Mouse (Mus musculus) embryo, embryonic 11 days (tissue): ENCODE results near the gene Cbx6.
"Not testable (repeated sequence)": the region's sequence is repeated elsewhere in the genome, so short reads cannot be mapped to it uniquely, and the experiment has no call there.

Source experiments
- DNase-seq: peaks from one replicate; pipeline ENCODE4 v3.0.0-alpha.2; 2015

The Cbx6 gene

DNA sequence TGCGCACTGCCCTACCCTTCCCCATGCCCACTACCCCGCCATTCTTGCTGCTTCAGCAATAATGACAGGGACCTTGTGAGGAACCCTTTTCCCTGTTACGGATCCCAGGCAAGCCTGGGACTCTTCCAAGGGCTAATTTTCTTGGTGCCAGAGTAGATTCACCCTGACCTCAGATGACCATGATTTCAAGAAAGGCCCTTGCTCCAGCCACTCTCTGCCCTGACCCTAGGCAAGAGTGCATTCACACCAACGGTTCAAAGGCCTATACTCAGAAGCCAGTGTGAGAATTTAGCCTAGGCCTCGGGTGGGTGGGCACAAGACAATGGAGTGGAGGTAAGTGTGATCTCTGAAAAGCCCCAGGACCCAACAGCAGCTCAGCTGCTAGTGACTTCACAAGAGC lies 5.1 kb downstream of the Cbx6 start:
- DNase-seq = no peak

DNA sequence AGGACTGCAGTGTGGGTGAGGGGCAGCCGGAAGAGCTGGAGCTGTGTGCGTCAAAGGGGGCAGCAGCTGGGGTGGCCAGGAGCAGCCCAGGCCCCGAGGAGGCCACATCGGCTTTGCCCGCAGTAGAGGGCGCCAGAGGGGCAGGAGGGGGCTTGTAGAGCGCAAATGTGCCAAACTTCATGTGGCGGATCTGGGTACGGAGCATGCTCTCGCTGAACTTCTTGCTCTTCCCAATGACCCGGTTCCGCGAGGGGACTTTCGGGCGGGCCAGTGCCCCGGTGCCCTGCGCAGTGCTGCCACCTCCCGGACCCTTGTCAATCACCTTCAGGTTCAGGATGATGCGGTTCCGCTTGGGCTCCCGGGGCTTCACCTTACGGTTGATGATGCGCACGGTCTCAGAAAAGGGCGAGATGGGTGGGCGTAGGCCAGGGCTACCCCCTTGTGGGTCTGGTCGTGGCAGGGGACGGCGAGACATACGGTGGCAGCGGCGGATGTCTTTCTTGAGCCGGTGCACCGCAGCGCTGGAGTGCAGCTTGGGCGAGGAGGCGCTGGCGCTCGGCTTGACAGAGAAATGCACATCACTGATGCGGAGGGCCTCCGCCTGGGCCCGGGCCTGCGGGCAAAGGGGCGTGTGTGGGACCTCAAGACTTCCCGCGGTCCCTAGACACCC lies 6.0 kb downstream of the Cbx6 start:
- DNase-seq = peak; percentile 49

DNA sequence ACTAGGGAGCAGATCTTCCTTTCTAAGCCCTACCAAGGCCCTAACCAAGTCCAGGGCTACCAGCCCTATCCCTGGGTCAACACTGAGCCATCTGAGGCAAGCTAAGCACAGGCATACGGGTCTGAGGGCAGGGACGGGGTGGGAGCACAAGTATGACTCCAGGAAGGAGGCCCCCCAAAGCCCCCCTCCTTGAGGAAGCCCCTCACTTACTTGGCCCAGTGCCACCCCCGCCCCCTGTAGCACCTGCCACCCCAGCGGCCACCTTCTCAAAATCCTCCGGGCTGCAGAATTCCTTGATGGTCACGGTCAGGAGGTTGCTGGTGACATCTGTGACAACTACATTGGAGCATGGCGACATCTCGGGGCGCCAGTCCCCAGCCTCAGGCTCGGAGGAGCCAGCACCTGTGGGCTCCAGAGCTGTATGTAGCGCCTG lies 6.7 kb downstream of the Cbx6 start:
- no peak for DNase-seq

DNA sequence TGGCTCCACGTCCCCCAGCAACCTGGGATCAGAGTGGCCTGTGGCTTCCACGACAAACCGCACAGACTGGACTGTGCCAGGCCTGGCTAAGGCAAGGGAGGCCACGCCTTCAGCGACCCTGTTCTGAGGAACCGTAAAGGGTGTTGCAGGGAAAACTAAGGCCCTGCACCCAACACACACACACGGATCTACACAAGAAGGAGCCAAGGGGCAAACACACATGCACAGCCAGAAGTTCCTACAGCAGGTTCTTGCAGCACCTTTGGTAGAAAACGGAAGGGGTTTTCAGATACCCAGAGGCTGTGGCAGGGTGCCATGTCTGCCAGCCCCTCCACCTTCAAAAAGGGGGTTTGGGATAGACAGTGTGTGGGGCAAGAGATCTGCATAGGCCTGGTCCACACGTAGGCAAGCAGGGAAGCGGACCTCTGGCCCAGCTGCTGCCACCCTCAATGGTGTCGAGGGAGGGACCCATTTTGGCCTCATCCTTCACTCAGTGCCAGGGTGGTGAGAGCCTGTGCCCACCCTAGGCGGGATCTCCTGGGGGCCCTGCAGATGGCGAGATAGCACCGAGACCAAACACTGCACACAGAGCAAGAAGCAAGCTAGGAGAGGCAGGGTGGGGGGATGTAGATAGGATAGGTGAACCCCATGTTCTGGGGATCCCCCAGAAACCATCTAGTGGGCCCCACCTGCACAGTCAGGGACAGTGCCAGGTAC lies 7.3 kb downstream of the Cbx6 start:
- DNase-seq = no peak

DNA sequence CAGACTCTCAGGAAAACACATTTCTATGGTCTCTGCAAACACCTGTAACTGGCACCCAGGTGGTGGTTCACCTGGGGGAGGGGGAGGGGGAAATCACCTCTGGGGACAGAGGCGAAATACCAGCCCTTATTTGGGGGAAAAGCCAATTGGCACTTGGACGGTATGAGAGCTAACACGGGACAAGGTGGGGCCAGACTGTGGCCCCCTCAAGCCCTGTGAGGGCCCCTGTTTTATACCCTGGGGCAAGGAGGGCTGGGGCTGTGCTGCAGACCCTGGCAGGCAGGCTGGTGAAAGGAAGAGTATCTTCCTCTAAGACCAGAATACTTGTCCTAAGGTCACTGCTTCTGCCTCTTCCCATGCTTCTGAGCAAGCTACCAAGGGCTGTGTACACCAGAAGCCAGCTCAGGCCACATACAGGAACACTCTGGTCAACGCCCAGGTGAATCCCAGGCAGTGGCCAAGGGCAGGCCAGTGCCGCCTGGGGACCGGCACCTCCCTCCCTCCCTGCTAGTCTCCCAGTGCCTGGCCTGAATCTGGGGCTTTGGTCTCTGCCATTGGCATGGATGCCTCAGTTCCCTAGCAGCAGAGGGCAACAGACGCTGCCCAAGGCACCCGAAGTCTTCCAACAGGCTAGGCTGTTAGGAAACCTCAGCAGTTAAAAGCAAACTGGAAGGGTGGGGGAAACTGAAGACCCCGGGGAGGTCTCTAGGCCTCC lies 8.1 kb downstream of the Cbx6 start:
- no peak for DNase-seq

DNA sequence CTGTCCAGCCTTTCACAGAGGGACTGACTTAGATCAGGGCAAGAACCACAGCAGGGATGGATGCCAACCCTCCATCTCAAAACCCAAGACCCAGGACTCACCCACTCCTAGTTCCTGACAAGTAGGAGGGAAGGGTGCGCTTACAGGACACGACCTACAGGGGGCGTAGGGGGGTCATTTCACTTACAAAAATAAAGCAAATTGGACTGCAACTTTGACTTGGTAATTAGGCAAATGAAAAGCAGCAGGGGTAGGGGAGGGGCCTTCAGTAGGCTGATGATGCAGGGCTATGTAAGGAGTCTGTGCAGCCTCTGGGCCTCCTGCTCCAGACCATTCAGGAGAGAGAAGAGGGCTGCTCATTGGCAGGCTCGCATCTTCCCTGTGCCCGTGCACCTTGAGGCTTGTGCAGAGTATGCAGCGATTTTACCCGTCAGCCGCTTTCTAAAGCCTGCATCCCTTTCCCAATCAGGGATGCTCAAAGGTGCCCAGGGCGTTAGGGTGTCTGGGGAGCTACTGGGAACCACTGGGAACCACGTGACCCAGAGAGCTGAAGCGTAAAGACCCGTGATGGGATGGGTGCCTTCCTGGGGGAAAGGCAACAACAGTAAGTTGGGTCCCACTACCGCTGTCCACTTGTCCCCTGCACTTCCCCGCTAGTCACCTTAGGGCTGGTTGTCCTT lies 9.2 kb downstream of the Cbx6 start:
- no peak for DNase-seq

DNA sequence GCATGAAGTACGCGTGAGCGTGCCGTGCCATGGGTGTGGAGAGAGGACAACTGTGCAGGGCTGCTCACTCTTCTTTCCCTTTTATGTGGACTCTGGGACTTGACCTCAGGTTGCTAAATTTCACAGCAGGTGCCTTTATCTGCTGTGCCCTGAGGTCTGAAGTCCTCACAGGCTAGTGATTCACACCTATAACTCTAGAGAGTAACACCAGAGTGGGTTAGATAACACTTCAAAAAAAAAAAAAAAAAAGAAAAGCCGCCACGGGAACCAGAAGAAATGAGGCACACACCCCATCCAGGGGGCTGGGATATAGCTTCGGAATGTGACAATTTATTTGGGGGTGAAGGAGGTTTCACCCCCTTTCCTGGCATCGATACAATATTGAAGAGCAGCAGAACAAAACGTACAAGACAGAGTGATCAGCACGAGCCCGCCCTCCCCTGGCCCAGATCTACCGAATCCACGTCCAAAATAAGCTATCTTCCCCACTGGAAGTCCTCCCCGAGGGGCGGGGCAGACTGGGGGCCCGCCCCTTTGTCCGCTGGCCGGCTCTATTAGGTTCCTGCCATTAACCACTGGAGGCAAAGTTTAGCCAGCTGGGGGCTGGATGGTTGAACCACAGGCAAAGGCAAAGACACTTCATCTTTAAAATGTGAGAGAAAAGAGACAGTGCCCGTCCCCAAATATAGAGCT lies 10.8 kb downstream of the Cbx6 start:
- DNase-seq = no peak

DNA sequence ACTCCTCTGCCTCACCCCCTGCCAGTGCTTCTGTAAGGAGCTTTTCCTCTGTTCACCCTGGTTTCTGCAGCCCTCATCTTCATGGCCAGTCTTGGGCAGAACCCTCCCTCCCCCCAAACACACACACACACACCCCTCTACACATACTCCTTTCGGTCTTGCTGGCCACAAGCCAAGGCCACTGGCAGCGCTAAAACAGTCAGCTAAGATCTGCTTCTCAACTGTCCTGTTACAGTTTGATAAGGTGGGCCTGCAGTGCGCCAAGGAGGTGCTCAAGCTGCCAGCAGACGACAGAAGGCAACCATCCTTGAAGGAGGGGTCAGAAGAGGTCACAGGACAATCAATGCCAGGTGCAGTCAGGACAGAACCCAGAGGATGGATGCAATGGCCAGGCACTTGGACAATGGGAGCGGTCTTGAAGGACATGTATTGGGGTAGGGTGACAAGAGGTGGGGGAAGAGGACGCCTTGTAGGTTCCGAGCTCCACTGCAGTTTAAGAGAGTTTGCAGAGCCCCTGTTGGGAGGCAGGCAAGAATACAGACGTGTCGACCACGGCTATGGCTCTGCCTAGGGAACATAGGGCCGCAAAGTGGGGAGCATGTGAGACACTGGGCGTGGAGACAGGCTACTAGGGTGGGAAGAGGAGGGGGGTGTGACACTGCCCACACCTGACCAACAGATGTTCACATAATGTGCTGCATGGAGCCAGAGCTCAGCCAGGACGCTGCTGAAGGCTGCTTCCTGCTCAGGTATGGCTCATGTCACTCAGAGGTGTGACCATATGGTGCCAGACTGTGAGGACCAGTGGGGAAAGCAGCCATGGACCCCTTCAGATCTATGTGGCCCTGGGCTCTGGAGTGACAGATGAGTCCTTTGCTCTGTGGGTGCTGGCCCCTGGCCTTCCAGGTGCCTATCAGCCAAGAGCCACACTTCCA lies 12.0 kb downstream of the Cbx6 start:
- DNase-seq = no peak

DNA sequence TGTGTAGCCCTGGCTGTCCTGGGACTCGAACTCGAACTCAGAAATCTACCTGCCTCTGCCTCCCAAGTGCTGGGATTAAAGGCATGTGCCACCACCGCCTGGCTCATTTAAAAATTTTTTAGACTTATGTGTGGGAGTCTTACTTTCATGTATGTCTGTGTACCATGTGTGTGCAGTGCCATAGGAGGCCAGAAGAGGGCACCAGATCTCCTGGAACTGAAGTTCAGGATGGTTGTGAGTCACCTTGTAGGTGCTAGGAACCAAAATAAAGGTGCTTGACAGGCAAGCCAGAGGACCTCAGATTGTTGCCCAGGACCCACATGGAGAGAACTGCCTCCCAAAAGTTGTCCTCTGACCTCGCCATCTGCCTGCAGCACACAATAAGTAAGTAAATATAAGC lies 16.2 kb downstream of the Cbx6 start:
- DNase-seq = no peak

DNA sequence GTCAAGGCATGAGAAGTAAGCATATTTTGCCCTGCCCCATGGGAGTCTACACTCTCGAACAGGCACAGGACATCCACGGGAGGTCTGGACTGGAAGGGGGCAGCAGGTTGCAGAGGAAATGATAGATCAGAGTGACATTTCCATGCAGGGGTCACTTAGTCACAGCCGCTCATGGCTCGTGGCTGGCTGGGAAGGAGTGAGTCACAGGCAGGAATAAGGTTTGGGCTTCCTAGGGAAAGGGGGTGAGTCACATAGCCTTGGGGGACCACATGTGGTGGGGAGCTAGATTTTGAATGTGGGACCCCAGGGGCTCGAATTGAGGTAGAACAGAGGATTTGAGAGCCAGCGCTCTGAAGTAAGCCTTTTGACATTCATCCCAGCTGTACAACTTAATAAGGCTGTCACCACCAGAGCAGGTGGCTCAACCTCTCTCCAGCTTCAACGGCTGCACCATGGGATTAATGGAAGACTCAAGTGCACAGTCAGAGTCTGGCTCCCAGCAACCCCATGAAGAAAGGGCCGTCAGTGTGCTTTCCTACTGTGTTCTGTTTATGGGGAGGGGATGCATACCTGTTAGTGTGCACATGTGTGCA lies 20.7 kb downstream of the Cbx6 start:
- DNase-seq = no peak

DNA sequence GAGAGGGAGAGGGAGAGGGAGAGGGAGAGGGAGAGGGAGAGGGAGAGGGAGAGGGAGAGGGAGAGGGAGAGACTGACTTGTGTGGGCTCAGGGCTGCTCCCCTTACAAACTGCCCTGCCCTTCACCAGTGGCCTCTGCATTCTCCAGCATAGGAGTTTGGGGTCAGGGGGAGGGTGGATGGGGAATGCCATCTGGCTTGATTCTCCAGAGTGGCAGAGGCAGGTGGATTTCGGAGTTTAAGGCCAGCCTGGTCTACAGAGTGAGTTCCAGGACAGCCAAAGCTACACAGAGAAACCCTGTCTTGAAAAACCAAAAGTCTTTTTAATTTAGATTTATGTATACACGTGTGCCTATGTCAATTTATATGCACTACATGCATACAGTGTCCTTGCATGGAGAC lies 21.6 kb downstream of the Cbx6 start:
- not testable (repeated sequence) for DNase-seq

DNA sequence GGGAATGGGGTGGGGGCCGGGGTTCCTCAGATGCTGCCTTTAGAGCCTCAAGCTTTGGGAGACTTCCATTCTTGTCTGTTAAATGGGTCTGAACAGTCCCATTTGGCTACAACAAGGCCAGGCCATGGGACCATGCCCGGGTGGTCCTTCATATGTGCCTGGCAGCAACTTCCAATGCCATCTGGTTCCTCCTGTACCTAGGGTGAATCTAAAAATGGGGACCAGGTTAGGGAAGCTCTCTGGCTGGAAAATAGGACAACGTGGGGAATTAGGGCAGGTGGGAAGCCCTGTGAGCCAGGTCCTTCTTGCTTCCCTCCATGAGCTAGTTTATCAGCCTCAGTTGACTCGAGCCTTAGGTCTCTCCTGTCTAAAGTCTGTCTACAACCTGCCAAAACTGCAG lies 23.5 kb downstream of the Cbx6 start:
- no peak for DNase-seq

DNA sequence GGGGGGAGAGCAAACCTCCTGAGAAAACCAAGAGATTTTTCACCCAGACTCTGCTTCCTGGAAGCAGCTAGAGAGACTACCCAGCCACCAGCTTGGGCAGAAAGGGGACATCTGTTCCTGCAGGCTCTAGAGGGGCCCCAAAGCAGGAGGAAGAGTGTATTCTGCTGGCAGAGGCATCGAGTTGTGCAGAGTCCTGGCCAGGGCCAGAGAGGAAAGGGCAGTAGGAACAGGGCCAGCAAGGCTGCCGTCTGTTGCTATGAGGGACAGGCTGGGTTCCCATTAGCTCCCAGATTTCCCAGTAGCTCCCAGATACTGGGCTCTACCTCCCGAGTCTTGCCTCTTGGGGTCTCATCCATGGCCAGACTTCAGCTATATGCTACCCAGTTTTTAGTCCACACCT lies 24.4 kb downstream of the Cbx6 start:
- no peak for DNase-seq

DNA sequence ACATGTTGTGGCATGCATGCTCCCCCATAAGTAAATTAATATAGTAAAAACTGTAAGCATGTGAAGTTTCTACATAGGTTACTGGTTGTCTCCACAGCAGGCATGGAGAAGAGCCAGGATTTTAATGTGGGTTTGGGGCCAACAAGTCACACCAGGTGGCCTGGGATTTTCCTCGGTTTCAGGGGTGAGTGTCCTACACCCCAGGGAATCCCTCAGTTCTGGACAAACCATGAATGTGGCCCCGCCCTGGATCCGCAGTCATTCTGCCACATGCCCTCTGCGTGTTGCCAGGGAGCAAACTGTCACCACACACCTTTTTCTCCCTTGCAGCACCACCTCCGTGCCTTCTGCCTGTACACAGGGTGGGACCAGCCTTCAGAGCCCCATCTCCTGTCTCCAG lies 25.8 kb downstream of the Cbx6 start:
- no peak for DNase-seq

DNA sequence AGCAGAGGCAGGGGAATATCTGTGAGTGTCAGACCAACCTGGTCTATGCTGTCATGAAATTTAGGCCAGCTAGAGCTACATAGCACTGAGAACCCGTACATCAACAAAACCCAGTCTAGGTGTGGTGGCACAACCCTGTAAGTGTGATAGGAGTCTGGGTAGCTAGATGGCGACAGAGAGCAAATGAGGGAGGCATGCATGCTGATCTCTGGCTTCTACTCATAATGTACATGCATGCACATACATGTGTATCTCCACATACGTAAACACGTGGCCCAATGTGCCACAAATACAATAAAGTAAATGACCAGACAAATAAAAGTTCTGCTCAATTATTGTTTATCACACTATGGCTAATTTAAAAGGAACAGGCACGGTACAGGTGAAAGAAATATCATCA lies 26.4 kb downstream of the Cbx6 start:
- DNase-seq = peak; percentile 67

DNA sequence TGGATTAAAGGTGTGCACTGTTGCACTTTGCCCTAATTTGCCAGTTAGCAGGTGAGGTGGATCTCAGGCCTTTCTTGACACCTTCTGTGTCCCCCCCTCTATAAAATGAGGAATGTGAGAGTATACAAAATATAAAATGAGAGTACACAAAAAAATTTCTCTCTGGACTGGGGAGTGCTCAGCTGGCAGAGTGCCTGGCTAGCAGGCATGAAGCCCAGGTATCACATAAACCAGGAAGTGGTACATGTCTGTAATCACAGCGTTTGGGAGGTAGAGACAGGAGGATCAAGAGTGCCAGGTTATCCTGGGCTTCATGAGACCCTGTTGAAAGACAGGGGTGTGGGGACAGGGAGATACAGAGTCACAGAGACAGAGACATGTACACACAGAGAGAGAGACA lies 27.4 kb downstream of the Cbx6 start:
- DNase-seq = no peak

DNA sequence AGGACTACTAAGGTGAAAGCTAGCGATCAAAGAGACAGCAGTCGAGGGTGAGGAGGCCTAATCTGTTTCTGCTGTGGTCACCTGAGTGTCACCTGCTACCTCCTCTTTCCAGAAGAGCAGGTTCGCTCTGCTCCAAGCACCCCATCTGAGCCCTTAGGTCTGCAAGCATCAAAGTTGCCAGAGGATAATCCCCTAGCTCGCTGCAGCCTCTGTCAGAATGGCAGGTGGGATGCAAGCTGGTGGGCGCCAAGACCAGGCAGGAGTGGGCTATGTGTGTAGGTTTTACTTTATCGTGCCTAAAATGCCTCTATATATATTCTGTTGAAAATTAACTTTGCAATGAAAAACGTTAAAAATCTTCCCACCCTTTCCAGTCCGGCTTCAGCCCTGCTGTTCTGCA lies 29.2 kb downstream of the Cbx6 start:
- no peak for DNase-seq

DNA sequence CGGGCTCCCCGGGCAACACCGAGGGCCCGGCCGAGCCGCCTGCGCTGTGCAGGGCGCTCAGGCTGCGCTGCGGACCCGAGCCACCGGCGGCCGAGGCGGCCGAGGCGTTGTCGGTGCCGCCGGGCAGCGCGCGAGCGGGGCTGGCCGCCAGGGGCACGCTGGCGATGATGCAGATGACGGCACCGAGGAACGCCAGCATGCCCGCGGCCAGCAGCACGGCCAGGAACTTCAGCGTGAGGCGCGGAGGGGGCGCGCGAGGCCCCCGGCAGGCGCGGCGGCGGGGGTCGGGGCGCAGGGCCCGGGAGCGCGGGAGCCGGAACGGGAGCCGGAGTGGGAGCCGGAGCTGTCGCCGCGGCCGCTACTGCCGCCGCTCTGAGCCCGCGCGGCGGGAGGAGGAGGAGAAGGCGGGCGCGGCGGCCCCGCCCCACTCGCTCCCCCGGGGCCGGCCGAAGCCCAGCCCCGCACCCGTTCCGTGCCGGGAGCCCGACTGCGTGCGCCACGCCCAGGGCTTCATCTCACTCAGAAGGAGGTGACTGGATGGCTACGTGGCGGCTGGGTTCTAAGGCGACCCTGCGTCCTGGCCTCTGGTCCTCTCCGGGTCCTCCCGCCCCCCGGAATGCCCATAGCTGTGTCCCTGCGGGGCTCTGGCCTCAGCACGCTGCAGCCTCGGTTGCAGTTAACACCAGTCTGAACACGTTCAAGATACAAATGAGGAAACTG lies 30.0 kb downstream of the Cbx6 start, which contains the start of gene Nptxr:
Gene Nptxr, minus strand, starts transcription at position 415 of the 720 bp plus-strand sequence.
- DNase-seq = peak; percentile 77

DNA sequence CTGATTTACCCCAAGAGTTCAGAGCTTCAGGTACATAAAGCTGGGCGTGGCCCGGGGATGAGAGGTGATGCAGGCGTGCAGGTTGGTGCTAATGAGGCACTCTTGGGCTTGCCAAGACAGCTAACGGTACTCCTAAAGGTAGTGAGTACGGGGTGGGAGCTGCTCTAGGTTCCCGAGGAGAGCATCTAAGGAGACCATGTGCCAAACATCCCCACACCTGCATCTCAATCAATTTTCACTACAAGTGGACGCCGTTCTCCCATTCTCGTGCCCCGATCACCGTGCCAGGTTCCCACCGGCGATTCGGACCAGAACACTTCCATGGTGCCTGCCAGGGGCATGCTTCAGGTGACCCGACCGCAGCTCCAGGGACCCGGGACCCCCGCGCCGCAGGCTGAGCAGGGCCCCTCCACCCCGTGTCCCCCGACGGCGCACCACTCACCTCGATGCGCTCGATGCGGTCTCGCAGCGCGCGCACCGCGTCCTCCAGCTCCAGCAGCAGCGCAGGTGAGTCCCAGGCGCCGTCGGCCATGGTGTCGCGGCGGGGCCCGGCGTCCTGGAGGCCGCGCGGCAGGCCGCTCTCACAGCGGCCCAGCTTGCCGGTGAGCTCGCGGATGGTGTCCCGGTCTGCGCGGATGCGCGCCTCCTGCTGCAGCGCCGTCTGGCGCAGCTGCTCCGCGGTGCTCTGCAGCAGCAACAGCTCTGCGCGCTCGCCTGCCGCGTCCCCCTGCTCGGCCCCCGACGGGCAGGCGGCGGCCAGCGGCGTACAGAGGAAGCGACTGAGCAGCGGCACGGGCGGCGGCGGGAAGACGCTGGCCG lies 30.7 kb downstream of the Cbx6 start:
- DNase-seq = peak; percentile 67

DNA sequence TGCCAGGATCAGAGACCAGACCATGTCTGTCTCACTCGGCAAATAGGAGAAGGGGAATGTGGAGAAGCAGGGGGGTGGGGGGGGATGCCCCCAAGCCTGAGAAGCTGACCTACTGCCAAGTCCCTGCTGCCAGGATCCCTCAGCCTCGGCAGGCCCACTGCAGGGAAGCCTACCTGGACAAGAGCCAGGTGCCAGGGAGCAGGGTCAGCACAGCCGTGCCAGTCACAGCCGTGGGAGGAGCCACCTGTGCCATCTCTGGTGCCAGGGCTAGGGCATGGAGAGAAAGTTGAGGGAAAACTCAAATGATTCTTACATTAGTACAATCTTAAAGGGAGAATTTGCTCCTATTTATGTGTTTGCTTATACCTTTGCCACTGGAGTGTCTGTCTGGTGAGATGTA lies 32.2 kb downstream of the Cbx6 start:
- no peak for DNase-seq
